Mouse (Mus musculus): ENCODE data around the gene Chordc1. TPM values are rescaled to one million over a fixed set of nuclear protein-coding genes. Genes with fewer than 3 reads are reported as not detected.
"Not testable (repeated sequence)": the region's sequence is repeated elsewhere in the genome, so short reads cannot be mapped to it uniquely, and the experiment has no call there.

Chordc1 gene
- total RNA-seq (2021): 100 to 1,000 TPM in 1 of 2 experiments, 10 to 100 TPM in 1; 71.3 to 116 TPM
- long read RNA-seq, experiment 1, full-length matches to known transcripts: 93 of 109 reads
- long read RNA-seq, experiment 1, partial matches to known transcripts: 11 of 109 reads
- long read RNA-seq, experiment 1, other reads (novel, unspliced or antisense): 5 of 109 reads
- long read RNA-seq, experiment 2, full-length matches to known transcripts: 20 of 24 reads
- long read RNA-seq, experiment 2, partial matches to known transcripts: 2 of 24 reads
- long read RNA-seq, experiment 2, other reads (novel, unspliced or antisense): 2 of 24 reads

- DNase-seq: peak; percentile 96
Measured at GRCm38 (mm10) chr9:18291571-18292429, at the start of gene Chordc1. Chordc1 (plus strand) TSS chr9:18292125.

- DNase-seq: no peak
Measured at GRCm38 (mm10) chr9:18275901-18276300, 16.0 kb upstream of the Chordc1 start.

- no peak for DNase-seq
Measured at GRCm38 (mm10) chr9:18276844-18277243, 15.1 kb upstream of the Chordc1 start.

- no peak for DNase-seq
Measured at GRCm38 (mm10) chr9:18277497-18277896, 14.4 kb upstream of the Chordc1 start.

- DNase-seq: not testable (repeated sequence)
Measured at GRCm38 (mm10) chr9:18278693-18279092, 13.2 kb upstream of the Chordc1 start.

- DNase-seq: no peak
Measured at GRCm38 (mm10) chr9:18292443-18292922, 558 bp downstream of the Chordc1 start.

GRCm38 (mm10) chr9:18293026-18293781, 1.3 kb downstream of the Chordc1 start:
- no peak for DNase-seq

- no peak for DNase-seq
Measured at GRCm38 (mm10) chr9:18298301-18298700, 6.4 kb downstream of the Chordc1 start.

- DNase-seq: no peak
Measured at GRCm38 (mm10) chr9:18319990-18320389, 28.1 kb downstream of the Chordc1 start.

Other genes with a start within 250 kb of the Chordc1 start
- gene Naalad2, start 110.9 kb downstream of the Chordc1 start, total RNA-seq (2021): 1 to 10 TPM; 3.9 to 4.3 TPM
- not detected for gene Ubtfl1, start 112.3 kb downstream of the Chordc1 start, total RNA-seq (2021)
- not detected for gene Mbd3l2, start 138.5 kb downstream of the Chordc1 start, total RNA-seq (2021)
- gene Zfp558, start 186.1 kb downstream of the Chordc1 start, total RNA-seq (2021): 1 to 10 TPM in 1 of 2 experiments, under 1 TPM in 1; 0.89 to 1.2 TPM
- gene Mbd3l1, start 186.2 kb downstream of the Chordc1 start, total RNA-seq (2021): not detected